Mouse (Mus musculus) cerebellum, postnatal 14 days (tissue): ENCODE measurements around the gene Afap1.
A peak's percentile ranks its signal among the peaks of the same experiment; 100 is the strongest.

Experiments used
- DNase-seq, 2 experiments: peaks; one replicate each; pipeline ENCODE4 v3.0.0; 2021; ENCODE audit warnings: mixed read lengths in 2 of 2

Afap1 gene

GRCm38 (mm10) chr5:35893093-35893804 lies at the start of gene Afap1:
TSS of gene Afap1 (plus strand) at chr5:35893319.
- DNase-seq, result peak; percentile 100

- no peak for DNase-seq
Measured at GRCm38 (mm10) chr5:35851485-35851884, 41.6 kb upstream of the Afap1 start.

GRCm38 (mm10) chr5:35853463-35853862 lies 39.7 kb upstream of the Afap1 start:
- DNase-seq, result peak; percentile 30 to 34

- DNase-seq, result peak; percentile 22 to 30
Measured at GRCm38 (mm10) chr5:35856245-35856644, 36.9 kb upstream of the Afap1 start.

GRCm38 (mm10) chr5:35858069-35858468 lies 35.0 kb upstream of the Afap1 start:
- DNase-seq, result peak; percentile 85 to 93

- DNase-seq, result no peak
Measured at GRCm38 (mm10) chr5:35861456-35861855, 31.7 kb upstream of the Afap1 start.

- no peak for DNase-seq
Measured at GRCm38 (mm10) chr5:35869973-35870372, 23.1 kb upstream of the Afap1 start.

- peak; percentile 84 to 86 for DNase-seq
Measured at GRCm38 (mm10) chr5:35870408-35871012, 22.6 kb upstream of the Afap1 start.

GRCm38 (mm10) chr5:35873382-35873781 lies 19.7 kb upstream of the Afap1 start:
- no peak for DNase-seq

- no peak for DNase-seq
Measured at GRCm38 (mm10) chr5:35876236-35876635, 16.9 kb upstream of the Afap1 start.

GRCm38 (mm10) chr5:35879199-35879598 lies 13.9 kb upstream of the Afap1 start:
- no peak for DNase-seq

- no peak for DNase-seq
Measured at GRCm38 (mm10) chr5:35882391-35882790, 10.7 kb upstream of the Afap1 start.

GRCm38 (mm10) chr5:35884262-35884661 lies 8.9 kb upstream of the Afap1 start:
- DNase-seq, result peak; percentile 43 to 72

- no peak for DNase-seq
Measured at GRCm38 (mm10) chr5:35884689-35885088, 8.4 kb upstream of the Afap1 start.

- DNase-seq, result peak; percentile 54 to 55
Measured at GRCm38 (mm10) chr5:35888959-35889358, 4.2 kb upstream of the Afap1 start.

GRCm38 (mm10) chr5:35889641-35890040 lies 3.5 kb upstream of the Afap1 start:
- no peak for DNase-seq

GRCm38 (mm10) chr5:35890985-35891730 lies 2.0 kb upstream of the Afap1 start:
- no peak for DNase-seq

GRCm38 (mm10) chr5:35892363-35892762 lies 756 bp upstream of the Afap1 start:
- peak in 1 of 2 experiments; percentile 30 for DNase-seq

- DNase-seq, result peak; percentile 78 to 79
Measured at GRCm38 (mm10) chr5:35893805-35894260, 714 bp downstream of the Afap1 start.

GRCm38 (mm10) chr5:35894295-35895047 lies 1.4 kb downstream of the Afap1 start:
- peak; percentile 40 to 41 for DNase-seq

- DNase-seq, result no peak
Measured at GRCm38 (mm10) chr5:35895926-35896325, 2.8 kb downstream of the Afap1 start.

GRCm38 (mm10) chr5:35896556-35896955 lies 3.4 kb downstream of the Afap1 start:
- DNase-seq, result no peak

GRCm38 (mm10) chr5:35897147-35897546 lies 4.0 kb downstream of the Afap1 start:
- DNase-seq, result peak; percentile 52 to 53
